Mouse (Mus musculus) gastrocnemius, adult 18-20 months (tissue): ENCODE data around the gene Ptpn18. TPM values are rescaled to one million over a fixed set of nuclear protein-coding genes. Genes with fewer than 3 reads are reported as not detected.
"Not testable (repeated sequence)": the region's sequence is repeated elsewhere in the genome, so short reads cannot be mapped to it uniquely, and the experiment has no call there.

ENCODE experiments used
- DNase-seq: peaks from one replicate; pipeline ENCODE4 v3.0.0; 2021; ENCODE audit warnings: low spot score
- long read RNA-seq, 2 experiments: library from polyadenylated mRNA; stranded (forward); transcript quantifications; one replicate each; pipeline ENCODE4 v2.0.0; 2021
- total RNA-seq, 2 experiments: library from RNA; stranded (reverse); gene quantifications; 2 replicates each; pipeline ENCODE4 v1.2.3; 2021

The Ptpn18 gene
- 1 to 10 TPM; 1.4 to 1.9 TPM for total RNA-seq
- long read RNA-seq, experiment 1, partial matches to known transcripts = 1 of 1 reads
- long read RNA-seq, experiment 1, other reads (novel, unspliced or antisense) = 0 of 1 reads
- long read RNA-seq, experiment 2, partial matches to known transcripts = 1 of 1 reads
- long read RNA-seq, experiment 2, other reads (novel, unspliced or antisense) = 0 of 1 reads

GRCm38 (mm10) chr1:34459284-34460060 lies at the start of gene Ptpn18:
TSS of gene Ptpn18 (plus strand) at chr1:34459762.
- DNase-seq = peak; percentile 92

GRCm38 (mm10) chr1:34428466-34428865 lies 31.1 kb upstream of the Ptpn18 start:
- no peak for DNase-seq

- no peak for DNase-seq
Measured at GRCm38 (mm10) chr1:34429281-34429680, 30.3 kb upstream of the Ptpn18 start.

GRCm38 (mm10) chr1:34430981-34431380 lies 28.6 kb upstream of the Ptpn18 start:
- DNase-seq = no peak

- no peak for DNase-seq
Measured at GRCm38 (mm10) chr1:34431431-34431830, 28.1 kb upstream of the Ptpn18 start.

GRCm38 (mm10) chr1:34432411-34432775 lies 27.2 kb upstream of the Ptpn18 start:
- no peak for DNase-seq

GRCm38 (mm10) chr1:34432776-34433481 lies 26.6 kb upstream of the Ptpn18 start:
- DNase-seq = no peak

GRCm38 (mm10) chr1:34433891-34434521 lies 25.6 kb upstream of the Ptpn18 start:
- no peak for DNase-seq

- peak; percentile 89 for DNase-seq
Measured at GRCm38 (mm10) chr1:34434660-34435160, 24.9 kb upstream of the Ptpn18 start.

- DNase-seq = no peak
Measured at GRCm38 (mm10) chr1:34435371-34436120, 24.0 kb upstream of the Ptpn18 start.

GRCm38 (mm10) chr1:34436374-34436773 lies 23.2 kb upstream of the Ptpn18 start:
- no peak for DNase-seq

- not testable (repeated sequence) for DNase-seq
Measured at GRCm38 (mm10) chr1:34437366-34437765, 22.2 kb upstream of the Ptpn18 start.

- no peak for DNase-seq
Measured at GRCm38 (mm10) chr1:34438381-34439051, 21.0 kb upstream of the Ptpn18 start.

GRCm38 (mm10) chr1:34439215-34439960 lies 20.2 kb upstream of the Ptpn18 start, which contains the start of the genes Ccdc115 and Imp4:
TSS of gene Ccdc115 (minus strand) at chr1:34439672.
TSS of gene Imp4 (plus strand) at chr1:34439851.
- DNase-seq = peak; percentile 96

GRCm38 (mm10) chr1:34439961-34440630 lies 19.5 kb upstream of the Ptpn18 start:
- no peak for DNase-seq

- DNase-seq = no peak
Measured at GRCm38 (mm10) chr1:34443124-34443523, 16.4 kb upstream of the Ptpn18 start.

GRCm38 (mm10) chr1:34458431-34458830 lies 1.1 kb upstream of the Ptpn18 start:
- DNase-seq = no peak

GRCm38 (mm10) chr1:34460061-34460441 lies 489 bp downstream of the Ptpn18 start:
- peak; percentile 12 for DNase-seq

- peak; percentile 50 for DNase-seq
Measured at GRCm38 (mm10) chr1:34462766-34463165, 3.2 kb downstream of the Ptpn18 start.
